Mouse (Mus musculus) neutrophil, adult 83 days (primary cell): ENCODE measurements around the gene AY761184. TPM values are rescaled to one million over a fixed set of nuclear protein-coding genes. Genes with fewer than 3 reads are reported as not detected.

Experiments used
- total RNA-seq, 2 experiments: library from RNA; stranded (reverse); gene quantifications; one replicate each; pipeline ENCODE4 v1.2.4; 2023

AY761184 gene
- total RNA-seq: not detected

DNA sequence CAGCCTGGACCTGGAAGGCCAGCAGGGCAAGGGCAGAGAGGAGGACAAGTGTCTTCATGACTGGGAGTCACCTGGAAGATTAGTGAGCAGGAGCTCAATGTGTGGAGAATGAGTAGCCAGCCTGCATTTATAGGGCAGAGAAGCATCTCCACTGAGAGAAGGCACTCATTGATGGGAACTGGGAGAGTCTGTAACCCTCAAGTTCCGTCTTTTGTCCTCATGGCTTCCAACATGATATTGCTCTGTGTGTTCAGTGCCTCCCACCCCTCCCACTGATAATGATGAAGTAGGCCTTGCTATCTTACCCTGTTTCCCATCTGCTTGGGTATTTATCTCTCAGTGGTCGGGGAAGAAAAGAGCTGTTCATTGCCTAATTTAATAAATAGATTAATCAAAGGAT, at the start of gene AY761184:
Gene AY761184, minus strand, starts transcription at position 101 of the 400 bp plus-strand sequence.

GRCm38 (mm10) chr8:21665497-21665896, 37.9 kb downstream of the AY761184 start, which contains the start of gene Defa34:
Gene Defa34 (plus strand): TSS chr8:21665797.

DNA sequence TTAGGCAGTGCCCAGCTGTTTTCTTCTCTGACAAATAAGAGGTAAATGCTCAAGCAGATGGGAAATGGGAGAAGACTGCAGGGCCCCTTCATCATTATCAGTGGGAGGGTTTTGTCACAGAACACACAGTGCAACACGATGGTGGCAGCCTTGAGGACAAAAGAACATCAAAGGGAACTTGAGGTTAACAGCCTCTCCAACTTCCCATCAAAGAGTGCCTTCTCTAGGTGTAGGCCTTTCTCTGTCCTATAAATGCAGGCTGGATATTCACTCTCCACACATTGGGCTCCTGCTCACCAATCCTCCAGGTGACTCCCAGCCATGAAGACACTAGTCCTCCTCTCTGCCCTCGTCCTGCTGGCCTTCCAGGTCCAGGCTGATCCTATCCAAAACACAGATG, 48.0 kb downstream of the AY761184 start, which contains the start of gene Defa17:
Gene Defa17, plus strand, starts transcription at position 301 of the 400 bp plus-strand sequence.

Other genes starting within 250 kb of the AY761184 start
- not detected for gene Gm7849, start 247.1 kb downstream of the AY761184 start, total RNA-seq
- not detected for gene Defa20, start 194.4 kb downstream of the AY761184 start, total RNA-seq
- gene Defa32, start 174.6 kb downstream of the AY761184 start, total RNA-seq: not detected
- not detected for gene Defa37, start 138.3 kb downstream of the AY761184 start, total RNA-seq
- not detected for gene Defa28, start 120.6 kb downstream of the AY761184 start, total RNA-seq
- not detected for gene Gm7861, start 109.1 kb downstream of the AY761184 start, total RNA-seq
- not detected for gene Defa26, start 85.5 kb downstream of the AY761184 start, total RNA-seq
- gene Defa17, start 47.9 kb downstream of the AY761184 start, total RNA-seq: not detected
- gene Defa34, start 37.8 kb downstream of the AY761184 start, total RNA-seq: not detected
- not detected for gene Defa24, start 30.8 kb upstream of the AY761184 start, total RNA-seq
- not detected for gene Defb50, start 119.9 kb upstream of the AY761184 start, total RNA-seq
- gene Defb2, start 136.3 kb upstream of the AY761184 start, total RNA-seq: not detected
- not detected for gene Defb10, start 155.3 kb upstream of the AY761184 start, total RNA-seq
- gene Defb9, start 181.8 kb upstream of the AY761184 start, total RNA-seq: not detected
- gene Defb11, start 202.8 kb upstream of the AY761184 start, total RNA-seq: not detected
- gene Defb15, start 229.1 kb upstream of the AY761184 start, total RNA-seq: not detected
- not detected for gene Defb35, start 234.7 kb upstream of the AY761184 start, total RNA-seq
- gene Defb13, start 243.1 kb upstream of the AY761184 start, total RNA-seq: not detected